Mouse (Mus musculus) CH12.LX (cell line): ENCODE measurements around the gene Rer1. TPM values are rescaled to one million over a fixed set of nuclear protein-coding genes. Genes with fewer than 3 reads are reported as not detected.

ENCODE experiments used
- DNase-seq: peaks from one replicate; pipeline ENCODE4 v3.0.0-alpha.2; 2013; ENCODE audit errors: extremely low read depth
- H3K27ac ChIP-seq: 2 replicates; pipeline ENCODE4 v1.5.1; 2012; ENCODE audit warnings: low read depth, mild to moderate bottlenecking, control low read depth, moderate library complexity; ENCODE audit not compliant: insufficient read depth
- H3K27me3 ChIP-seq: replicated peaks from 2 replicates; pipeline ENCODE3; 2012; ENCODE audit warnings: inconsistent platforms
- H3K36me3 ChIP-seq, 2 experiments: replicated peaks in 1 of 2; 2 replicates each; pipeline versions ENCODE3 to v1.6.1; 2012; ENCODE audit warnings: inconsistent platforms in 1 of 2, low read length in 1 of 2, mild to moderate bottlenecking in 1 of 2, mixed read lengths in 1 of 2, moderate library complexity in 1 of 2; ENCODE audit not compliant: control insufficient read depth in 1 of 2, insufficient read depth in 1 of 2
- H3K4me1 ChIP-seq, 2 experiments: 2 replicates each; pipeline ENCODE4 v1.6.1; 2012; ENCODE audit warnings: inconsistent platforms in 1 of 2, moderate library complexity in 1 of 2; ENCODE audit not compliant: insufficient read depth in 2 of 2, control insufficient read depth in 1 of 2
- H3K4me2 ChIP-seq: 2 replicates; pipeline ENCODE4 v1.6.1; 2012; ENCODE audit warnings: low read depth, mild to moderate bottlenecking, control low read depth; ENCODE audit not compliant: poor library complexity, insufficient read depth, severe bottlenecking
- H3K4me3 ChIP-seq, 3 experiments: fragments of 150-350 bp in 1 of 3; sonication (generic) in 1 of 3; replicated peaks in 1 of 3; 2 replicates each; pipeline versions ENCODE3 to v1.5.1; 2011 to 2012; ENCODE audit warnings: low read depth in 2 of 3, low read length in 2 of 3, mild to moderate bottlenecking in 2 of 3, moderate library complexity in 2 of 3, control low read depth in 1 of 3, improper control_type of control experiment in 1 of 3, inconsistent platforms in 1 of 3, mixed read lengths in 1 of 3; ENCODE audit not compliant: poor library complexity in 1 of 3
- H3K79me2 ChIP-seq: replicated peaks from 2 replicates; pipeline ENCODE4 v1.6.1; 2012; ENCODE audit warnings: mild to moderate bottlenecking, moderate library complexity; ENCODE audit not compliant: control insufficient read depth, poor library complexity, insufficient read depth, severe bottlenecking; ENCODE audit errors: extremely low read depth
- H3K9ac ChIP-seq: 2 replicates; pipeline ENCODE4 v1.6.1; 2012; ENCODE audit warnings: low read depth, mild to moderate bottlenecking, control low read depth, moderate library complexity; ENCODE audit not compliant: insufficient read depth
- H3K9me3 ChIP-seq: replicated peaks from 2 replicates; pipeline ENCODE3; 2012; ENCODE audit warnings: low read length, inconsistent platforms, mixed read lengths
- BHLHE40 ChIP-seq: IDR thresholded peaks from 2 replicates; pipeline ENCODE4 v1.6.1; 2011; ENCODE audit warnings: mild to moderate bottlenecking, low read depth, low read length, improper control_type of control experiment
- CHD1 ChIP-seq: IDR thresholded peaks from 2 replicates; pipeline ENCODE4 v1.6.1; 2012; ENCODE audit warnings: low read depth, low read length, improper control_type of control experiment, inconsistent platforms
- CHD2 ChIP-seq: IDR thresholded peaks from 2 replicates; pipeline ENCODE4 v1.6.1; 2011; ENCODE audit warnings: low read length, improper control_type of control experiment
- CTCF ChIP-seq, 2 experiments: IDR thresholded peaks in 1 of 2; conservative IDR thresholded peaks in 1 of 2; 2 replicates each; pipeline ENCODE4 v1.5.1; 2011 to 2012; ENCODE audit warnings: low read depth in 2 of 2, low read length in 2 of 2, improper control_type of control experiment in 1 of 2, inconsistent platforms in 1 of 2, mild to moderate bottlenecking in 1 of 2, moderate library complexity in 1 of 2
- E2F4 ChIP-seq: IDR thresholded peaks from 2 replicates; pipeline ENCODE4 v1.6.1; 2011; ENCODE audit warnings: low read depth, low read length, improper control_type of control experiment; ENCODE audit not compliant: insufficient replicate concordance
- EP300 ChIP-seq: IDR thresholded peaks from 2 replicates; pipeline ENCODE4 v1.6.1; 2011; ENCODE audit warnings: low read length, improper control_type of control experiment
- ETS1 ChIP-seq: conservative IDR thresholded peaks from 2 replicates; pipeline ENCODE4 v1.6.1; 2012; ENCODE audit warnings: low read depth, mild to moderate bottlenecking, inconsistent platforms, low read length, improper control_type of control experiment, moderate library complexity
- GABPA ChIP-seq: IDR thresholded peaks from 2 replicates; pipeline ENCODE4 v1.6.1; 2012; ENCODE audit warnings: low read depth, low read length, improper control_type of control experiment, inconsistent platforms; ENCODE audit not compliant: insufficient replicate concordance
- HCFC1 ChIP-seq: IDR thresholded peaks from 2 replicates; pipeline ENCODE4 v1.6.1; 2012; ENCODE audit warnings: low read depth, mild to moderate bottlenecking, inconsistent platforms, low read length, improper control_type of control experiment
- JUN ChIP-seq: IDR thresholded peaks from 2 replicates; pipeline ENCODE4 v1.6.1; 2011; ENCODE audit warnings: low read depth, mild to moderate bottlenecking, low read length, improper control_type of control experiment, moderate library complexity; ENCODE audit not compliant: insufficient read depth
- JUND ChIP-seq: conservative IDR thresholded peaks from 2 replicates; pipeline ENCODE4 v1.6.1; 2011; ENCODE audit warnings: low read depth, low read length, improper control_type of control experiment
- MAFK ChIP-seq: IDR thresholded peaks from 2 replicates; pipeline ENCODE4 v1.6.1; 2011; ENCODE audit warnings: low read length, improper control_type of control experiment; ENCODE audit not compliant: insufficient replicate concordance
- MAX ChIP-seq: IDR thresholded peaks from 2 replicates; pipeline ENCODE4 v1.6.1; 2011; ENCODE audit warnings: low read length, improper control_type of control experiment
- MAZ ChIP-seq: IDR thresholded peaks from 2 replicates; pipeline ENCODE4 v1.6.1; 2012; ENCODE audit warnings: low read depth, mild to moderate bottlenecking, inconsistent platforms, low read length, improper control_type of control experiment, moderate library complexity
- MEF2A ChIP-seq: IDR thresholded peaks from 2 replicates; pipeline ENCODE4 v1.6.1; 2014; ENCODE audit warnings: low read depth, mild to moderate bottlenecking, inconsistent platforms, low read length, improper control_type of control experiment, borderline replicate concordance
- MXI1 ChIP-seq: IDR thresholded peaks from 2 replicates; pipeline ENCODE4 v1.6.1; 2011; ENCODE audit warnings: mild to moderate bottlenecking, low read depth, low read length, improper control_type of control experiment
- NRF1 ChIP-seq: IDR thresholded peaks from 2 replicates; pipeline ENCODE4 v1.6.1; 2014; ENCODE audit warnings: low read depth, mild to moderate bottlenecking, inconsistent platforms, low read length, improper control_type of control experiment, moderate library complexity
- POLR2A ChIP-seq: IDR thresholded peaks from 2 replicates; pipeline ENCODE4 v1.6.1; 2011; ENCODE audit warnings: low read depth, mild to moderate bottlenecking, improper control_type of control experiment, low read length
- RAD21 ChIP-seq: IDR thresholded peaks from 2 replicates; pipeline ENCODE4 v1.6.1; 2011; ENCODE audit warnings: low read depth, mild to moderate bottlenecking, low read length, improper control_type of control experiment, moderate library complexity
- RCOR1 ChIP-seq: conservative IDR thresholded peaks from 2 replicates; pipeline ENCODE4 v1.6.1; 2012; ENCODE audit warnings: low read depth, mild to moderate bottlenecking, inconsistent platforms, low read length, improper control_type of control experiment
- TCF12 ChIP-seq: IDR thresholded peaks from 2 replicates; pipeline ENCODE4 v1.6.1; 2014; ENCODE audit warnings: low read depth, mild to moderate bottlenecking, inconsistent platforms, low read length, improper control_type of control experiment
- UBTF ChIP-seq: IDR thresholded peaks from 2 replicates; pipeline ENCODE4 v1.6.1; 2012; ENCODE audit warnings: low read depth, mild to moderate bottlenecking, inconsistent platforms, low read length, improper control_type of control experiment, moderate library complexity
- USF1 ChIP-seq: IDR thresholded peaks from 2 replicates; pipeline ENCODE4 v1.6.1; 2014; ENCODE audit warnings: low read depth, mild to moderate bottlenecking, inconsistent platforms, low read length, improper control_type of control experiment
- ZC3H11A ChIP-seq: IDR thresholded peaks from 2 replicates; pipeline ENCODE4 v1.6.1; 2012; ENCODE audit warnings: low read depth, mild to moderate bottlenecking, inconsistent platforms, low read length, improper control_type of control experiment
- ZMIZ1 ChIP-seq: IDR thresholded peaks from 2 replicates; pipeline ENCODE4 v1.6.1; 2012; ENCODE audit warnings: low read depth, mild to moderate bottlenecking, inconsistent platforms, low read length, improper control_type of control experiment
- ZNF384 ChIP-seq: IDR thresholded peaks from 2 replicates; pipeline ENCODE4 v1.6.1; 2012; ENCODE audit warnings: low read depth, low read length, improper control_type of control experiment, inconsistent platforms
- dilution Hi-C: fragments of 300-500 bp; cut with MboI; formaldehyde crosslinking; loops from 2 replicates; pipeline ENCODE4 v1.14.3; 2020; ENCODE audit warnings: low sequenced_read_pairs; ENCODE audit not compliant: extremely low pct_unique_long_range_greater_than_20kb, extremely low pct_ligation_motif_present
- in situ Hi-C: fragments of 300-500 bp; cut with MboI; formaldehyde crosslinking; loops from 3 replicates; pipeline ENCODE4 v1.14.3; 2019; ENCODE audit warnings: low sequenced_read_pairs, low pct_ligation_motif_present, low pct_unique_long_range_greater_than_20kb, mixed read lengths
- polyA plus RNA-seq: library from polyadenylated mRNA; unstranded; fragments of >175 nt; gene quantifications from 2 replicates; pipeline ENCODE4 v1.2.1, GENCODE M21; 2012; ENCODE audit warnings: low read depth; ENCODE audit not compliant: insufficient read length
- total RNA-seq, 2 experiments: library from RNA; depleted of rRNA; stranded (reverse); fragments of 300-350 nt in 1 of 2; fragments of >200 nt in 1 of 2; gene quantifications; 2 replicates each; pipeline ENCODE4 v1.2.3; 2012 to 2014

The Rer1 gene
- total and polyA plus RNA-seq, 3 experiments: 126 to 221 (median 135) TPM

DNA sequence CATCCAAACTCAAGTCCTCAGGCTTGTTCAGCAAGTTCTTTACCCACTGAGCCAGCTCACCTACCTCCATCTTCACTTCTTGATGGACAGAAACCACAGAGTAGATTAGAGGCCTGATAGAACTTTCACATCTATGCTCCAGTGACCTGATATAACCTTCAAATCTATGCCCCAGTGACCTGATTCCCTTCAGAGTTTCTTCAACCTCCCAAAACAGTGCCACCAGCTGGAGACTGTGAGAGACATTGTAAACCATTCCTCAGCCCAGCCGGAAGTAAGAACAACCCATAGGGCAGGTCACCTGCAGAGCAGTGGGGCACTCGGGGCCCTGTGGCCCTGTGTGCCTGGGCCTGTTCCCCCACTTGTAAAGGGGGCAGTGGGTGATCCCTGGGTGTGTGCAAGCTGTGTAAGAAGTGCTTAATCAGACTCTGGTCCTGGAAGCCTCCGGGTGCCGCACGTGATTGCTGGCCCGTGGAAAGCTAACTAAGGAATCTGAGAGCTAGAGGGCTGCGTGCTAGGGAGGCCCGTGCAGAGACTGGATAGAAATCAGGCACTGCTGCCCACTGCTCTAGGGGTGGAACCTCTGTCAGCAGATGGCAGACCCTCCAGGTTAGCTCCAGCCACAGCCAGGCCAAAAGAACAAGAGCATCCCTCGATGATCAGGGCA is 37.8 kb upstream of the Rer1 start:
- Histone ChIP-seq H3K36me3 (peaks cover 0 to 38% of the 10 kb centered on the region in 2 experiments), H3K27ac (no peak overlapping the region), H3K4me3 (no peak overlapping the region), H3K9ac (no peak overlapping the region), H3K9me3 (peaks cover 4% of the 10 kb centered on the region), H3K4me1 (peaks cover 19 to 39% of the 10 kb centered on the region in 2 experiments)
- dilution Hi-C loops: no loop called here
- no peak for TF ChIP-seq CHD1
- TF ChIP-seq MAX: no peak
- TF ChIP-seq POLR2A: no peak
- TF ChIP-seq GABPA: no peak
- no peak for TF ChIP-seq CHD2
- no peak for TF ChIP-seq ETS1
- no peak for TF ChIP-seq JUN
- TF ChIP-seq MXI1: no peak
- no peak for TF ChIP-seq USF1
- TF ChIP-seq TCF12: no peak
- TF ChIP-seq JUND: no peak
- TF ChIP-seq MEF2A: no peak
- no peak for TF ChIP-seq MAZ
- TF ChIP-seq, all 38 proteins: peak for 0
- Histone ChIP-seq H3K4me2 (no peak overlapping the region), H3K27me3 (no peaks in the 10 kb centered on the region), H3K79me2 (no peaks in the 10 kb centered on the region)
- in situ Hi-C loops: no loop called here
- no peak for DNase-seq

DNA sequence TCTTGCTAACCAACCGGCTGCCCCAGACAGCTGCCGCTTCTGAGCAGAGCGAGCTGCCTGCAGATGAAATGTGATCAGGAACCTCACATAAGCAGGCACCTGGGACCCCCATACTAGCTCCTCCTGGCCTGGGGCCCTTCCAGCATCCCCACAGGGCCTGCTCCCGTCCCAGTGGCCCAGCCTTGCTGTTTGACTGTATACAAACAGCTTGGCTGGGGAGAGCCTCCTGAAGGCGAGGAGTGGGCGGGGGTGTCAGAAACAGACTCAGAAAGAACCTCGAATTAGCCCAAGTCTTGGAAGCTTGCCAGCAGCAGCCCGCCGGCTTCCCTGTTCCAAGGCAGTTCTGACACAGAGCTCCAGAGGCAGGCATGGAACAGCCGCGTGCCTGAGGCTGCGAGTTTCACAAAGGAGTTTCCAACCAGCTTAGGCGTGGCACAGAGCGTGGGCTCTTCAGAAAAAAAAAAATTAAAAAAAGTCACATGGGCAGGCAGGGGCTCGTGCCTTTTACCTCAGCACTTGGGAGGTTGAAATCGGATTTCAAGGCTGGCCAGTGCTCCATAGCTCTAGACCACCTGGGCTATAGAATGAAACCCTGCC is 36.4 kb upstream of the Rer1 start:
- no peaks in the 10 kb centered on the region for H3K79me2 ChIP-seq
- dilution Hi-C loops: no loop called here
- no peak for TF ChIP-seq JUN
- no peak for TF ChIP-seq POLR2A
- TF ChIP-seq ZMIZ1: no peak
- no peak for TF ChIP-seq HCFC1
- TF ChIP-seq MAFK: no peak
- no peak for TF ChIP-seq BHLHE40
- TF ChIP-seq USF1: no peak
- no peak for TF ChIP-seq RCOR1
- no peak for TF ChIP-seq UBTF
- no peak for TF ChIP-seq ZC3H11A
- TF ChIP-seq CTCF (conservative IDR thresholded peaks at IDR 0.05 in 1 of 2, IDR thresholded peaks at IDR 0.05 in 1 of 2; ENCODE audit: low read depth in 2 of 2, low read length in 2 of 2): no peak
- TF ChIP-seq RAD21: no peak
- no peak for TF ChIP-seq E2F4
- no peak for TF ChIP-seq NRF1
- TF ChIP-seq ETS1: no peak
- TF ChIP-seq TCF12: no peak
- TF ChIP-seq MAX: no peak
- TF ChIP-seq EP300: no peak
- no peak for TF ChIP-seq ZNF384
- H3K36me3 ChIP-seq: peaks cover 0 to 28% of the 10 kb centered on the region in 2 experiments
- no peak overlapping the region for H3K27ac ChIP-seq
- H3K9me3 ChIP-seq: peaks cover 4% of the 10 kb centered on the region
- H3K27me3 ChIP-seq: no peaks in the 10 kb centered on the region
- H3K4me2 ChIP-seq: no peak overlapping the region
- in situ Hi-C loops: no loop called here
- H3K4me3 ChIP-seq: no peak overlapping the region
- no peak overlapping the region for H3K9ac ChIP-seq
- H3K4me1 ChIP-seq: peaks cover 24 to 52% of the 10 kb centered on the region in 2 experiments
- DNase-seq: no peak
